Mouse (Mus musculus) intestine, embryonic 15.5 days (tissue): Measurements from ENCODE around the gene Kcna10. TPM values are rescaled to one million over a fixed set of nuclear protein-coding genes. Genes with fewer than 3 reads are reported as not detected.

Experiments used
- ATAC-seq: fragments of 200-750 bp; cut with Nextera tagmentation; 2 replicates; pipeline ENCODE4 v1.8.0; 2017; ENCODE audit warnings: moderate TSS enrichment, moderate library complexity
- H3K27ac ChIP-seq: fragments of 300-500 bp; sonication (generic); 2 replicates; pipeline ENCODE4 v1.5.1; 2015; ENCODE audit warnings: mild to moderate bottlenecking, inconsistent platforms
- H3K27me3 ChIP-seq: fragments of 300-500 bp; sonication (generic); replicated peaks from 2 replicates; pipeline ENCODE4 v1.6.1; 2015; ENCODE audit warnings: inconsistent platforms
- H3K36me3 ChIP-seq: fragments of 300-500 bp; sonication (generic); 2 replicates; pipeline ENCODE4 v1.6.1; 2015; ENCODE audit warnings: inconsistent platforms
- H3K4me1 ChIP-seq: fragments of 300-500 bp; sonication (generic); replicated peaks from 2 replicates; pipeline ENCODE4 v1.6.1; 2015; ENCODE audit warnings: inconsistent platforms
- H3K4me2 ChIP-seq: fragments of 300-500 bp; sonication (generic); replicated peaks from 2 replicates; pipeline ENCODE4 v1.6.1; 2015; ENCODE audit warnings: mild to moderate bottlenecking, inconsistent platforms
- H3K4me3 ChIP-seq: fragments of 300-500 bp; sonication (generic); replicated peaks from 2 replicates; pipeline ENCODE4 v1.5.1; 2015; ENCODE audit warnings: inconsistent platforms
- H3K9ac ChIP-seq: fragments of 300-500 bp; sonication (generic); 2 replicates; pipeline ENCODE4 v1.6.1; 2015; ENCODE audit warnings: inconsistent platforms
- H3K9me3 ChIP-seq: fragments of 300-500 bp; sonication (generic); 2 replicates; pipeline ENCODE4 v1.6.1; 2016; ENCODE audit warnings: inconsistent platforms
- WGBS: fragments of 180-500 bp; shearing (Covaris S2); methylation state at CpG from one replicate; pipeline ENCODE4 v1.1.7; 2015; 5-methylcytosine and 5-hydroxymethylcytosine counted together
- polyA plus RNA-seq: library from polyadenylated mRNA; unstranded; fragments of >200 nt; fragmentation: Nextera tagmentation; extraction: Ambion mirVana; gene quantifications from 2 replicates; pipeline ENCODE4 v1.2.1, GENCODE M21; 2015

Kcna10 gene
- polyA plus RNA-seq, 1 experiment from 2014 or later = not detected

- no peak overlapping the region for H3K9ac ChIP-seq
- 8% methylated on average over 4 of the region's 4 CpGs for WGBS
- no peak overlapping the region for H3K27ac ChIP-seq
- H3K4me2 ChIP-seq = no peak overlapping the region
- H3K4me3 ChIP-seq = no peak overlapping the region
- H3K9me3 ChIP-seq = no peaks in the 10 kb centered on the region
- ATAC-seq = 0 out of 2 replicates have a peak, but pooled peaks have one; percentile 50
- H3K27me3 ChIP-seq = no peaks in the 10 kb centered on the region
- H3K36me3 ChIP-seq = no peaks in the 10 kb centered on the region
- H3K4me1 ChIP-seq = no peaks in the 10 kb centered on the region
Measured at GRCm38 (mm10) chr3:107205994-107206393, 23.1 kb downstream of the Kcna10 start.

GRCm38 (mm10) chr3:107206490-107207150 lies 23.8 kb downstream of the Kcna10 start:
- Histone ChIP-seq H3K4me2 (no peak overlapping the region), H3K4me1 (no peaks in the 10 kb centered on the region), H3K4me3 (no peak overlapping the region), H3K27me3 (no peaks in the 10 kb centered on the region), H3K9me3 (no peaks in the 10 kb centered on the region), H3K9ac (no peak overlapping the region), H3K36me3 (no peaks in the 10 kb centered on the region), H3K27ac (no peak overlapping the region)
- WGBS = 30% methylated on average over 4 of the region's 4 CpGs
- ATAC-seq = peak; percentile 57; the same call in 1 of the 2 replicates

GRCm38 (mm10) chr3:107207625-107208253 lies 24.9 kb downstream of the Kcna10 start:
- H3K4me3 ChIP-seq = no peak overlapping the region
- H3K27me3 ChIP-seq = no peaks in the 10 kb centered on the region
- no peaks in the 10 kb centered on the region for H3K4me1 ChIP-seq
- no peak for ATAC-seq
- no peaks in the 10 kb centered on the region for H3K36me3 ChIP-seq
- WGBS = 64% methylated on average over 7 of the region's 7 CpGs
- H3K4me2 ChIP-seq = no peak overlapping the region
- no peak overlapping the region for H3K27ac ChIP-seq
- no peak overlapping the region for H3K9ac ChIP-seq
- no peaks in the 10 kb centered on the region for H3K9me3 ChIP-seq

- Histone ChIP-seq H3K9me3 (no peaks in the 10 kb centered on the region), H3K36me3 (no peaks in the 10 kb centered on the region), H3K9ac (no peak overlapping the region), H3K4me3 (no peak overlapping the region), H3K4me2 (no peak overlapping the region), H3K27me3 (no peaks in the 10 kb centered on the region), H3K27ac (no peak overlapping the region), H3K4me1 (no peaks in the 10 kb centered on the region)
- 76% methylated on average over 5 of the region's 5 CpGs for WGBS
- no peak for ATAC-seq
Measured at GRCm38 (mm10) chr3:107214606-107215005, 31.8 kb downstream of the Kcna10 start.

- Histone ChIP-seq H3K27me3 (no peaks in the 10 kb centered on the region), H3K4me1 (no peaks in the 10 kb centered on the region), H3K27ac (no peak overlapping the region), H3K36me3 (no peaks in the 10 kb centered on the region), H3K9me3 (no peaks in the 10 kb centered on the region), H3K4me2 (no peak overlapping the region), H3K4me3 (no peak overlapping the region), H3K9ac (no peak overlapping the region)
- ATAC-seq = peak; percentile 89
- 55% methylated on average over 8 of the region's 8 CpGs for WGBS
Measured at GRCm38 (mm10) chr3:107216400-107217100, 33.7 kb downstream of the Kcna10 start.

GRCm38 (mm10) chr3:107217101-107217480 lies 34.2 kb downstream of the Kcna10 start:
- Histone ChIP-seq H3K27ac (no peak overlapping the region), H3K4me3 (no peak overlapping the region), H3K36me3 (no peaks in the 10 kb centered on the region), H3K4me1 (no peaks in the 10 kb centered on the region), H3K27me3 (no peaks in the 10 kb centered on the region), H3K9ac (no peak overlapping the region), H3K4me2 (no peak overlapping the region), H3K9me3 (no peaks in the 10 kb centered on the region)
- peak; percentile 48 for ATAC-seq
- WGBS = 70% methylated on average over 3 of the region's 3 CpGs

GRCm38 (mm10) chr3:107218572-107218971 lies 35.7 kb downstream of the Kcna10 start:
- no peaks in the 10 kb centered on the region for H3K4me1 ChIP-seq
- no peaks in the 10 kb centered on the region for H3K27me3 ChIP-seq
- H3K9me3 ChIP-seq = no peaks in the 10 kb centered on the region
- H3K36me3 ChIP-seq = no peaks in the 10 kb centered on the region
- no peak overlapping the region for H3K4me3 ChIP-seq
- no peak for ATAC-seq
- no peak overlapping the region for H3K27ac ChIP-seq
- no peak overlapping the region for H3K4me2 ChIP-seq
- H3K9ac ChIP-seq = no peak overlapping the region
- 87% methylated on average over 7 of the region's 7 CpGs for WGBS

GRCm38 (mm10) chr3:107221608-107222007 lies 38.8 kb downstream of the Kcna10 start, which contains the start of gene Cym:
TSS of gene Cym (minus strand) at chr3:107221732.
- no peaks in the 10 kb centered on the region for H3K36me3 ChIP-seq
- H3K27me3 ChIP-seq = no peaks in the 10 kb centered on the region
- no peaks in the 10 kb centered on the region for H3K4me1 ChIP-seq
- H3K9me3 ChIP-seq = no peaks in the 10 kb centered on the region
- no peak for ATAC-seq
- H3K9ac ChIP-seq = no peak within 1 kb of the TSS
- H3K4me2 ChIP-seq = no peak within 1 kb of the TSS
- no peak within 1 kb of the TSS for H3K27ac ChIP-seq
- WGBS = 62% methylated on average over 10 of the region's 10 CpGs
- no peak within 1 kb of the TSS for H3K4me3 ChIP-seq

GRCm38 (mm10) chr3:107223230-107223629 lies 40.4 kb downstream of the Kcna10 start:
- no peak for ATAC-seq
- Histone ChIP-seq H3K27ac (no peak overlapping the region), H3K36me3 (no peaks in the 10 kb centered on the region)

GRCm38 (mm10) chr3:107225820-107226219 lies 43.0 kb downstream of the Kcna10 start:
- 87% methylated on average over 5 of the region's 5 CpGs for WGBS

More at GRCm38 (mm10) chr3:107223230-107223629, 40.4 kb downstream of the Kcna10 start:
- no peak overlapping the region for H3K4me3 ChIP-seq
- H3K9ac ChIP-seq = no peak overlapping the region
- no peaks in the 10 kb centered on the region for H3K9me3 ChIP-seq
- WGBS = 56% methylated on average over 1 of the region's 1 CpGs
- H3K4me1 ChIP-seq = no peaks in the 10 kb centered on the region
- no peaks in the 10 kb centered on the region for H3K27me3 ChIP-seq
- H3K4me2 ChIP-seq = no peak overlapping the region

GRCm38 (mm10) chr3:107229221-107229620 lies 46.4 kb downstream of the Kcna10 start:
- Histone ChIP-seq H3K4me1 (peaks cover 20% of the 10 kb centered on the region), H3K9ac (no peak overlapping the region), H3K27me3 (no peaks in the 10 kb centered on the region), H3K4me2 (no peak overlapping the region), H3K4me3 (no peak overlapping the region), H3K9me3 (no peaks in the 10 kb centered on the region), H3K27ac (no peak overlapping the region), H3K36me3 (no peaks in the 10 kb centered on the region)
- no peak for ATAC-seq
- WGBS = 58% methylated on average over 5 of the region's 5 CpGs

More at GRCm38 (mm10) chr3:107225820-107226219, 43.0 kb downstream of the Kcna10 start:
- no peaks in the 10 kb centered on the region for H3K9me3 ChIP-seq
- H3K27me3 ChIP-seq = no peaks in the 10 kb centered on the region
- no peak for ATAC-seq
- peaks cover 12% of the 10 kb centered on the region for H3K4me1 ChIP-seq
- no peak overlapping the region for H3K27ac ChIP-seq
- no peak overlapping the region for H3K9ac ChIP-seq
- no peaks in the 10 kb centered on the region for H3K36me3 ChIP-seq
- no peak overlapping the region for H3K4me3 ChIP-seq
- no peak overlapping the region for H3K4me2 ChIP-seq

- peak; percentile 91 for ATAC-seq
- Histone ChIP-seq H3K4me3 (no peak overlapping the region), H3K9ac (no peak overlapping the region), H3K27me3 (no peaks in the 10 kb centered on the region), H3K9me3 (no peaks in the 10 kb centered on the region), H3K4me1 (peaks cover 20% of the 10 kb centered on the region), H3K4me2 (no peak overlapping the region; the same call in 1 of the 2 replicates), H3K36me3 (no peaks in the 10 kb centered on the region), H3K27ac (no peak overlapping the region)
- 39% methylated on average over 5 of the region's 5 CpGs for WGBS
Measured at GRCm38 (mm10) chr3:107229822-107230221, 47.0 kb downstream of the Kcna10 start.
